Mouse (Mus musculus): ENCODE measurements around the gene Tbc1d24. TPM values are rescaled to one million over a fixed set of nuclear protein-coding genes. Genes with fewer than 3 reads are reported as not detected.
"Not testable (repeated sequence)": the region's sequence is repeated elsewhere in the genome, so short reads cannot be mapped to it uniquely, and the experiment has no call there.

Gene Tbc1d24
- polyA plus RNA-seq, 1 experiment = 4.3 TPM

DNA sequence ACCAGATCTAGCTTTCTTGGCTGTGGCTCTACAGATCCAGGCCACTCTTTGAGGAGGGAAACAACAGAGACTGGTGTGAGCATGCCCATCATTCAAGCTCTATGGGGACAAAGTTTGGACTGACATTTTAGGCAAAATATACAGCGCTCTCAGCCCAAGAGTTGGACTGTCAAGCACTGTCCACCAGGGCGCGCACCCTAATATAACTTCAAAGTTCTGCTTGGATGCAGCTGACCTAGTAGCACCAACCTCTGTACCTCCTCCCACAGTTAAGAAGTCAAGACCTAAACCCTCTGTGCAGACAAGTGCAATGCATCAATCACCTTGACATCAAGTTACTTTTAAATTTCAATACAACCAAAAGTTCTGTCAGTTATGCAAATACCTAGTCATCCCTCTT lies 73.8 kb downstream of the Tbc1d24 start:
- no peaks in the 10 kb centered on the region for H3K36me3 ChIP-seq (ENCODE audit: control insufficient read depth, insufficient read depth)
- peaks cover 95% of the 10 kb centered on the region for H3K79me2 ChIP-seq (ENCODE audit: control insufficient read depth, insufficient read depth)
- TF ChIP-seq SRF (IDR thresholded peaks at IDR 0.05; ENCODE audit: control insufficient read depth, insufficient read length, low read depth) (no peak), MYOD1 (IDR thresholded peaks at IDR 0.05; ENCODE audit: control insufficient read depth in 1 of 3, insufficient read length in 2 of 3, low read depth in 2 of 3) (no peak), MAX (IDR thresholded peaks at IDR 0.05; ENCODE audit: low read depth) (no peak), REST (IDR thresholded peaks at IDR 0.05; ENCODE audit: insufficient read depth, insufficient read length) (no peak), MYOG (IDR thresholded peaks at IDR 0.05; ENCODE audit: control insufficient read depth in 1 of 3, insufficient read depth in 1 of 3, insufficient read length in 2 of 3, low read depth in 2 of 3) (no peak), CEBPB (IDR thresholded peaks at IDR 0.05; ENCODE audit: insufficient read depth, poor library complexity, severe bottlenecking) (no peak), TCF12 (IDR thresholded peaks at IDR 0.05; ENCODE audit: insufficient read depth, poor library complexity, severe bottlenecking) (no peak), POLR2AphosphoS2 (IDR thresholded peaks at IDR 0.05; ENCODE audit: insufficient read length, low read depth) (no peak), E2F4 (IDR thresholded peaks at IDR 0.05; ENCODE audit: insufficient read depth) (no peak), USF1 (IDR thresholded peaks at IDR 0.05; ENCODE audit: low read depth) (no peak), POLR2A (IDR thresholded peaks at IDR 0.05; ENCODE audit: insufficient read length, low read depth) (no peak), TCF3 (IDR thresholded peaks at IDR 0.05; ENCODE audit: insufficient read length, low read depth) (no peak)
- H3K4me2 ChIP-seq (ENCODE audit: low read depth) = no peak overlapping the region
- no peak overlapping the region for H3ac ChIP-seq (ENCODE audit: control insufficient read depth, insufficient read length)
- no peaks in the 10 kb centered on the region for H3K27me3 ChIP-seq (ENCODE audit: control insufficient read depth, insufficient read depth, insufficient read length)
- no peak overlapping the region for H3K4me3 ChIP-seq

- H3K36me3 ChIP-seq (ENCODE audit: control insufficient read depth, insufficient read depth); H3ac ChIP-seq (ENCODE audit: control insufficient read depth, insufficient read length); H3K27me3 ChIP-seq (ENCODE audit: control insufficient read depth, insufficient read depth, insufficient read length); H3K4me2 ChIP-seq (ENCODE audit: low read depth); H3K4me3 ChIP-seq: not testable (repeated sequence)
- peaks cover 94% of the 10 kb centered on the region for H3K79me2 ChIP-seq (ENCODE audit: control insufficient read depth, insufficient read depth)
Observed at GRCm38 (mm10) chr17:24129246-24129645, 76.1 kb downstream of the Tbc1d24 start.

GRCm38 (mm10) chr17:24127592-24127991 lies 77.8 kb downstream of the Tbc1d24 start:
- Histone ChIP-seq H3K4me2 (ENCODE audit: low read depth) (no peak overlapping the region), H3K79me2 (ENCODE audit: control insufficient read depth, insufficient read depth) (peaks cover 91% of the 10 kb centered on the region), H3ac (ENCODE audit: control insufficient read depth, insufficient read length) (no peak overlapping the region), H3K4me3 (no peak overlapping the region), H3K27me3 (ENCODE audit: control insufficient read depth, insufficient read depth, insufficient read length) (no peaks in the 10 kb centered on the region), H3K36me3 (ENCODE audit: control insufficient read depth, insufficient read depth) (no peaks in the 10 kb centered on the region)
- no peak for TF ChIP-seq MYOG (IDR thresholded peaks at IDR 0.05; ENCODE audit: control insufficient read depth in 1 of 3, insufficient read depth in 1 of 3, insufficient read length in 2 of 3, low read depth in 2 of 3)
- no peak for TF ChIP-seq TCF12 (IDR thresholded peaks at IDR 0.05; ENCODE audit: insufficient read depth, poor library complexity, severe bottlenecking)
- TF ChIP-seq SRF (IDR thresholded peaks at IDR 0.05; ENCODE audit: control insufficient read depth, insufficient read length, low read depth) = no peak
- no peak for TF ChIP-seq POLR2A (IDR thresholded peaks at IDR 0.05; ENCODE audit: insufficient read length, low read depth)
- TF ChIP-seq CEBPB (IDR thresholded peaks at IDR 0.05; ENCODE audit: insufficient read depth, poor library complexity, severe bottlenecking) = no peak
- TF ChIP-seq POLR2AphosphoS2 (IDR thresholded peaks at IDR 0.05; ENCODE audit: insufficient read length, low read depth) = no peak
- TF ChIP-seq REST (IDR thresholded peaks at IDR 0.05; ENCODE audit: insufficient read depth, insufficient read length) = no peak
- no peak for TF ChIP-seq E2F4 (IDR thresholded peaks at IDR 0.05; ENCODE audit: insufficient read depth)
- no peak for TF ChIP-seq MYOD1 (IDR thresholded peaks at IDR 0.05; ENCODE audit: control insufficient read depth in 1 of 3, insufficient read length in 2 of 3, low read depth in 2 of 3)
- TF ChIP-seq MAX (IDR thresholded peaks at IDR 0.05; ENCODE audit: low read depth) = no peak
- TF ChIP-seq USF1 (IDR thresholded peaks at IDR 0.05; ENCODE audit: low read depth) = no peak
- TF ChIP-seq TCF3 (IDR thresholded peaks at IDR 0.05; ENCODE audit: insufficient read length, low read depth) = no peak

DNA sequence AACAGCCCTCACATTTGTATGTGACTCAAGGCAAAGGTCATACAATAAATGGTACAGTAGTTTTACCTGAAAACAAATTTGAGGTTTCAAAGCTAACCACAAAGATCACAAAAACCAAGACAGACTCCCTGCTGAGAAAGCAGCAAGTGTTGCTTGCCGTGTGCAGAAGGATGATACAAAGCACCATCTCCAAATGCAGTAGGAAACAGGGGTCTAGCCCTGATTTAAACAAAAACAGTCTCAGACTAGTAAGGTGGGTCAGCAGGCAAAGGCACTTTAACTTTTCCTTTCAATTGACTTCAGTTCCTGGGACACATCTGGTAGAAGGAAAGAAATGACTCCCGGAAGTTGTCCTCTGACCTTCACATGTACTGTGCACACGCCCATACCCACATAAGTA lies 78.6 kb downstream of the Tbc1d24 start:
- Histone ChIP-seq H3ac (ENCODE audit: control insufficient read depth, insufficient read length) (no peak overlapping the region), H3K4me2 (ENCODE audit: low read depth) (no peak overlapping the region), H3K4me3 (no peak overlapping the region), H3K27me3 (ENCODE audit: control insufficient read depth, insufficient read depth, insufficient read length) (no peaks in the 10 kb centered on the region), H3K36me3 (ENCODE audit: control insufficient read depth, insufficient read depth) (no peaks in the 10 kb centered on the region), H3K79me2 (ENCODE audit: control insufficient read depth, insufficient read depth) (peaks cover 91% of the 10 kb centered on the region)
- TF ChIP-seq E2F4 (IDR thresholded peaks at IDR 0.05; ENCODE audit: insufficient read depth) (no peak), TCF12 (IDR thresholded peaks at IDR 0.05; ENCODE audit: insufficient read depth, poor library complexity, severe bottlenecking) (no peak), REST (IDR thresholded peaks at IDR 0.05; ENCODE audit: insufficient read depth, insufficient read length) (no peak), MAX (IDR thresholded peaks at IDR 0.05; ENCODE audit: low read depth) (no peak), SRF (IDR thresholded peaks at IDR 0.05; ENCODE audit: control insufficient read depth, insufficient read length, low read depth) (no peak), USF1 (IDR thresholded peaks at IDR 0.05; ENCODE audit: low read depth) (no peak), POLR2AphosphoS2 (IDR thresholded peaks at IDR 0.05; ENCODE audit: insufficient read length, low read depth) (no peak), CEBPB (IDR thresholded peaks at IDR 0.05; ENCODE audit: insufficient read depth, poor library complexity, severe bottlenecking) (no peak), MYOD1 (IDR thresholded peaks at IDR 0.05; ENCODE audit: control insufficient read depth in 1 of 3, insufficient read length in 2 of 3, low read depth in 2 of 3) (no peak), MYOG (IDR thresholded peaks at IDR 0.05; ENCODE audit: control insufficient read depth in 1 of 3, insufficient read depth in 1 of 3, insufficient read length in 2 of 3, low read depth in 2 of 3) (no peak), POLR2A (IDR thresholded peaks at IDR 0.05; ENCODE audit: insufficient read length, low read depth) (no peak), TCF3 (IDR thresholded peaks at IDR 0.05; ENCODE audit: insufficient read length, low read depth) (no peak)

Other genes starting within 250 kb of the Tbc1d24 start
- 0.06 TPM for gene Prss30, start 225.0 kb downstream of the Tbc1d24 start, polyA plus RNA-seq (2012; fragmentation: generic; extraction: Trizol)
- gene Prss22, start 207.5 kb downstream of the Tbc1d24 start, polyA plus RNA-seq (2012; fragmentation: generic; extraction: Trizol) = 0.04 TPM
- gene Prss27, start 167.4 kb downstream of the Tbc1d24 start, polyA plus RNA-seq (2012; fragmentation: generic; extraction: Trizol) = 0.14 TPM
- 41.5 TPM for gene Kctd5, start 132.1 kb downstream of the Tbc1d24 start, polyA plus RNA-seq (2012; fragmentation: generic; extraction: Trizol)
- gene Pdpk1, start 54.6 kb downstream of the Tbc1d24 start, polyA plus RNA-seq (2012; fragmentation: generic; extraction: Trizol) = 10.1 TPM
- 29.8 TPM for gene Amdhd2, start 41.8 kb downstream of the Tbc1d24 start, polyA plus RNA-seq (2012; fragmentation: generic; extraction: Trizol)
- gene Atp6v0c, start 35.9 kb downstream of the Tbc1d24 start, polyA plus RNA-seq (2012; fragmentation: generic; extraction: Trizol) = 432 TPM
- 0.13 TPM for gene Ntn3, start 4.0 kb upstream of the Tbc1d24 start, polyA plus RNA-seq (2012; fragmentation: generic; extraction: Trizol)
- 3.7 TPM for gene Tedc2, start 15.3 kb upstream of the Tbc1d24 start, polyA plus RNA-seq (2012; fragmentation: generic; extraction: Trizol)
- gene Ccnf, start 45.9 kb upstream of the Tbc1d24 start, polyA plus RNA-seq (2012; fragmentation: generic; extraction: Trizol) = 13.3 TPM
- not detected for gene Abca17, start 145.5 kb upstream of the Tbc1d24 start, polyA plus RNA-seq (2012; fragmentation: generic; extraction: Trizol)
- 1.4 TPM for gene Abca3, start 146.4 kb upstream of the Tbc1d24 start, polyA plus RNA-seq (2012; fragmentation: generic; extraction: Trizol)
- 53.7 TPM for gene Rnps1, start 209.0 kb upstream of the Tbc1d24 start, polyA plus RNA-seq (2012; fragmentation: generic; extraction: Trizol)
- 52.6 TPM for gene Eci1, start 221.1 kb upstream of the Tbc1d24 start, polyA plus RNA-seq (2012; fragmentation: generic; extraction: Trizol)
- gene Dnase1l2, start 237.5 kb upstream of the Tbc1d24 start, polyA plus RNA-seq (2012; fragmentation: generic; extraction: Trizol) = 1.0 TPM